Mouse (Mus musculus): ENCODE measurements around the gene Olfr715. TPM values are rescaled to one million over a fixed set of nuclear protein-coding genes. Genes with fewer than 3 reads are reported as not detected.
"Not testable (repeated sequence)": the region's sequence is repeated elsewhere in the genome, so short reads cannot be mapped to it uniquely, and the experiment has no call there.

Gene Olfr715
- total RNA-seq (2021) = not detected
- long read RNA-seq, experiment 1 = 0 reads
- long read RNA-seq, experiment 2 = 0 reads

- H3K4me3 ChIP-seq; H3K27ac ChIP-seq; DNase-seq; intact Hi-C loops (cut with DNase I): not testable (repeated sequence)
These were observed at the start of gene Olfr715 for GRCm38 (mm10) chr7:107130983-107131382. Olfr715 (minus strand) TSS chr7:107131083.

- DNase-seq = no peak
- intact Hi-C loops (cut with DNase I) = no loop called here
- H3K4me3 ChIP-seq = no peak overlapping the region
- H3K27ac ChIP-seq = no peak overlapping the region
- TF ChIP-seq CTCF (IDR thresholded peaks at IDR 0.05) = no peak
These were observed 49.5 kb upstream of the Olfr715 start for GRCm38 (mm10) chr7:107180406-107180805.

- intact Hi-C loops (cut with DNase I) = no loop called here
- no peak for DNase-seq
- Histone ChIP-seq H3K27ac (no peak within 1 kb of the TSS), H3K4me3 (no peak within 1 kb of the TSS)
- TF ChIP-seq CTCF (IDR thresholded peaks at IDR 0.05) = no peak
These were observed 35.8 kb upstream of the Olfr715 start, which contains the start of gene Nlrp14 for GRCm38 (mm10) chr7:107166690-107167089. Nlrp14 (plus strand) TSS chr7:107166990.

- H3K27ac ChIP-seq; DNase-seq; H3K4me3 ChIP-seq; intact Hi-C loops (cut with DNase I): not testable (repeated sequence)
These were observed 7.1 kb upstream of the Olfr715 start, which contains the start of gene Olfr716 for GRCm38 (mm10) chr7:107138027-107138426. Olfr716 (plus strand) TSS chr7:107138327.

- H3K4me3 ChIP-seq; DNase-seq; intact Hi-C loops (cut with DNase I): not testable (repeated sequence)
These were observed 20.6 kb downstream of the Olfr715 start, which contains the start of gene Olfr715b for GRCm38 (mm10) chr7:107110269-107110668. Olfr715b (minus strand) TSS chr7:107110369.

GRCm38 (mm10) chr7:107092920-107093319 is 38.0 kb downstream of the Olfr715 start, which contains the start of gene Olfr17:
Olfr17 (plus strand) TSS chr7:107093220.
- no peak within 1 kb of the TSS for H3K4me3 ChIP-seq
- DNase-seq = no peak
- no peak for TF ChIP-seq CTCF (IDR thresholded peaks at IDR 0.05)
- intact Hi-C loops (cut with DNase I) = no loop called here
- no peak within 1 kb of the TSS for H3K27ac ChIP-seq

More at GRCm38 (mm10) chr7:107110269-107110668, 20.6 kb downstream of the Olfr715 start, which contains the start of gene Olfr715b:
- not testable (repeated sequence) for H3K27ac ChIP-seq

Other genes starting within 250 kb of the Olfr715 start
- gene Olfr706, start 242.9 kb downstream of the Olfr715 start, total RNA-seq (2021) = not detected
- gene Olfr707, start 229.8 kb downstream of the Olfr715 start, total RNA-seq (2021) = not detected
- gene Olfr1532-ps1, start 223.1 kb downstream of the Olfr715 start, total RNA-seq (2021) = not detected
- not detected for gene Olfr709-ps1, start 198.9 kb downstream of the Olfr715 start, total RNA-seq (2021)
- gene Olfr710, start 182.8 kb downstream of the Olfr715 start, total RNA-seq (2021) = not detected
- gene Olfr6, start 167.1 kb downstream of the Olfr715 start, total RNA-seq (2021) = not detected
- not detected for gene Olfr711, start 155.6 kb downstream of the Olfr715 start, total RNA-seq (2021)
- not detected for gene Olfr2, start 125.0 kb downstream of the Olfr715 start, total RNA-seq (2021)
- not detected for gene Olfr713, start 99.9 kb downstream of the Olfr715 start, total RNA-seq (2021)
- gene Olfr714, start 60.1 kb downstream of the Olfr715 start, total RNA-seq (2021) = not detected
- not detected for gene Olfr17, start 37.9 kb downstream of the Olfr715 start, total RNA-seq (2021)
- not detected for gene Olfr715b, start 20.7 kb downstream of the Olfr715 start, total RNA-seq (2021)
- not detected for gene Olfr716, start 7.2 kb upstream of the Olfr715 start, total RNA-seq (2021)
- not detected for gene Nlrp14, start 35.9 kb upstream of the Olfr715 start, total RNA-seq (2021)
- not detected for gene Rbmxl2, start 78.4 kb upstream of the Olfr715 start, total RNA-seq (2021)
- under 1 TPM; 0.33 to 0.38 TPM for gene Syt9, start 239.6 kb upstream of the Olfr715 start, total RNA-seq (2021)